ENCODE assay signal across 21 mouse cellular contexts in genomic region chr10:84527631-84528030, GRCm38 (mm10). TPM values are rescaled to one million over a fixed set of nuclear protein-coding genes. Genes with fewer than 3 reads are reported as not detected.
A peak's percentile ranks its signal among the peaks of the same experiment; 100 is the strongest.
DNase-seq lines count a peak whose midpoint lies in the region; ATAC-seq and TF ChIP-seq lines count a peak whose summit lies in the region.
"Had no signal": no experiment of that assay in that cellular context is flagged by ENCODE, and none has a peak within 500 bp of the region (broad histone marks: within the 10 kb centered on the region; RNA-seq: fewer than 3 reads in every experiment).

No protein-coding gene starts in this region.

- peaks cover 13% of the 10 kb centered on the region for H3K4me1 ChIP-seq in cerebellum, adult 2 months (ENCODE audit: control insufficient read depth, insufficient read depth, low read length)
- H3K4me1 ChIP-seq in liver, embryonic 13.5 days (replicated peaks) = 0 out of 2 replicates have a peak, but pooled peaks cover 5% of the 10 kb centered on the region
- peaks cover 30% of the 10 kb centered on the region for H3K4me1 ChIP-seq in forebrain, embryonic 13.5 days

- no peak for ATAC-seq in liver, embryonic 13.5 days (ENCODE audit: low read depth)
- no peak for ATAC-seq in forebrain, embryonic 13.5 days
- ATAC-seq: activated CD4-positive, CD25-positive, alpha-beta regulatory T cell, adult 4 months; forebrain, postnatal 0 days; inflammation-experienced regulatory T-cells, adult 6 months had no signal

- no peak overlapping the region for H3K4me3 ChIP-seq in cerebellum, adult 2 months (replicated peaks; ENCODE audit: insufficient read depth, low read depth, low read length)
- H3K4me3 ChIP-seq in liver, embryonic 13.5 days (replicated peaks) = no peak overlapping the region
- H3K4me3 ChIP-seq in forebrain, embryonic 13.5 days = no peak overlapping the region
- H3K4me3 ChIP-seq: forebrain, embryonic 10.5 days; heart, adult 2 months; hindbrain, embryonic 13.5 days; limb, embryonic 10.5 days; midbrain, embryonic 12.5 days had no signal

- no peak overlapping the region for H3K9ac ChIP-seq in liver, embryonic 13.5 days
- no peak overlapping the region for H3K9ac ChIP-seq in forebrain, embryonic 13.5 days
- H3K9ac ChIP-seq: forebrain, postnatal 0 days; hindbrain, embryonic 13.5 days; midbrain, embryonic 12.5 days had no signal

- no peak overlapping the region for H3K27ac ChIP-seq in cerebellum, adult 2 months (ENCODE audit: insufficient read depth, low read length)
- H3K27ac ChIP-seq in liver, embryonic 13.5 days = 0 out of 2 replicates have a peak overlapping the region, but pooled peaks have one; percentile 7
- no peak overlapping the region for H3K27ac ChIP-seq in forebrain, embryonic 13.5 days
- H3K27ac ChIP-seq: forebrain, embryonic 10.5 days; heart, adult 2 months; hindbrain, embryonic 13.5 days; limb, embryonic 10.5 days; midbrain, embryonic 12.5 days; stomach, postnatal 0 days had no signal

- no peak for TF ChIP-seq POLR2A in cerebellum, adult 2 months (IDR thresholded peaks at IDR 0.05; ENCODE audit: borderline replicate concordance, insufficient read depth, low read length)

- 30% methylated on average over 12 of the region's 12 CpGs for WGBS in cerebellum, adult 2 months
- WGBS in liver, embryonic 13.5 days (ENCODE audit: insufficient replicate concordance) = 75% methylated on average over 12 of the region's 12 CpGs
- 80% methylated on average over 12 of the region's 12 CpGs for WGBS in forebrain, embryonic 13.5 days

- H3K4me2 ChIP-seq in liver, embryonic 13.5 days = no peak overlapping the region
- no peak overlapping the region for H3K4me2 ChIP-seq in forebrain, embryonic 13.5 days
- H3K4me2 ChIP-seq: hindbrain, embryonic 13.5 days; midbrain, embryonic 12.5 days had no signal

- DNase-seq in cerebellum, adult 2 months = peak; percentile 42 to 55
- no peak for DNase-seq in cerebellum, postnatal 4 days (ENCODE audit: low spot score in 2 of 2)
- no peak for DNase-seq in liver, embryonic 13.5 days
- DNase-seq in liver = no peak
- DNase-seq in cerebellum, postnatal 25 days = peak; percentile 48 to 51
- DNase-seq in kidney, adult 8-10 months = no peak
- DNase-seq: adrenal gland, postnatal 10 days; forebrain, postnatal 0 days; heart, adult 2 months; kidney, adult 2 months; kidney, postnatal 14 days; lung, adult 2 months; lung, postnatal 14 days had no signal

- peaks cover 4% of the 10 kb centered on the region; the same call in 1 of the 2 replicates for H3K36me3 ChIP-seq in liver, embryonic 13.5 days
- H3K36me3 ChIP-seq in forebrain, embryonic 13.5 days (ENCODE audit: poor library complexity, severe bottlenecking) = peaks cover 47% of the 10 kb centered on the region

- TF ChIP-seq CTCF in cerebellum, adult 2 months (IDR thresholded peaks at IDR 0.05; ENCODE audit: borderline replicate concordance, insufficient read depth, low read depth, low read length) = no peak

- H3K9me3 ChIP-seq in liver, embryonic 13.5 days (replicated peaks) = no peaks in the 10 kb centered on the region
- H3K9me3 ChIP-seq in forebrain, embryonic 13.5 days (replicated peaks) = no peaks in the 10 kb centered on the region
- H3K9me3 ChIP-seq: forebrain, embryonic 10.5 days; hindbrain, embryonic 13.5 days; limb, embryonic 10.5 days; midbrain, embryonic 12.5 days had no signal

- H3K27me3 ChIP-seq in cerebellum, adult 2 months (ENCODE audit: control insufficient read depth, insufficient read depth, low read length) = no peaks in the 10 kb centered on the region
- peaks cover 23% of the 10 kb centered on the region for H3K27me3 ChIP-seq in liver, embryonic 13.5 days
- no peaks in the 10 kb centered on the region for H3K27me3 ChIP-seq in forebrain, embryonic 13.5 days
- H3K27me3 ChIP-seq: hindbrain, embryonic 13.5 days; midbrain, embryonic 12.5 days had no signal

RNA-seq across cellular contexts. Expression of gene Ckap4, which starts 6.2 kb away (rescaled TPM):
- 20.4 and 21.0 TPM in 2 replicates for polyA plus RNA-seq in cerebellum, adult 2 months (2012; rRNA removed)
- polyA plus RNA-seq in liver, embryonic 13.5 days (2015; fragmentation: Nextera tagmentation; extraction: Ambion mirVana) = 9.8 and 11.3 TPM in 2 replicates
- polyA plus RNA-seq in forebrain, embryonic 13.5 days (2015; fragmentation: Nextera tagmentation; extraction: Ambion mirVana) = 36.4 and 39.0 TPM in 2 replicates

RNA-seq across cellular contexts. Expression of gene Tcp11l2, which starts 48.8 kb away (rescaled TPM):
- 34.6 and 38.8 TPM in 2 replicates for polyA plus RNA-seq in cerebellum, adult 2 months (2012; rRNA removed)
- polyA plus RNA-seq in liver, embryonic 13.5 days (2015; fragmentation: Nextera tagmentation; extraction: Ambion mirVana) = 39.0 and 46.5 TPM in 2 replicates
- 14.0 and 16.7 TPM in 2 replicates for polyA plus RNA-seq in forebrain, embryonic 13.5 days (2015; fragmentation: Nextera tagmentation; extraction: Ambion mirVana)

Comparison
In these comparisons a context has a peak if more than half of its experiments do, and no peak if none do; other contexts are left out.
1. DNase-seq: peak in cerebellum, adult 2 months (2 of 2) and cerebellum, postnatal 25 days (2 of 2); none in cerebellum, postnatal 4 days (0 of 2), liver, embryonic 13.5 days (single experiment), liver (single experiment) and kidney, adult 8-10 months (0 of 2).